Mouse (Mus musculus) left cerebral cortex, adult 18-20 months (tissue): ENCODE measurements around the gene Mat2a. TPM values are rescaled to one million over a fixed set of nuclear protein-coding genes. Genes with fewer than 3 reads are reported as not detected.

Source experiments
- DNase-seq, 2 experiments: peaks; one replicate each; pipeline ENCODE4 v3.0.0; 2021 to 2022; ENCODE audit warnings: low spot score in 2 of 2, mixed read lengths in 1 of 2
- total RNA-seq, 2 experiments: library from RNA; stranded (reverse); gene quantifications; 2 replicates each; pipeline ENCODE4 v1.2.3; 2021

Mat2a gene
- total RNA-seq, 2 experiments from 2014 or later: 172 to 199 TPM

DNA sequence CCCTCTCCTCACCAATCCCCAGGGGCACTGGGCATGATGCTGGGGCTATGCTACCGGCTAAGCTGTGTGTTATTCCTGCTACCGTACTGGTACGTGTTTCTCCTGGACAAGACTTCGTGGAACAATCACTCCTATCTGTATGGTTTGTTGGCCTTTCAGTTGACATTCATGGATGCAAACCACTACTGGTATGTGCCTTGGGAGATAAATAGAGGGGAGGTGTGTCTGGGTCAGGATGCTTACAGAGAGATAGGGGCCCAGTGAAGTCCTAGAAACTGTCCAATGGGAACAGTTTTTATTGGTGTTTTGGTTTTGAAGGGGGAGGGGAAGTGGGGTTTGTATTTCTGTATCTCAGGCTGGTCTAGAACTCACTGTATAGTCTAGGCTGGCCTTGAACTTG, 21.1 kb downstream of the Mat2a start:
- no peak for DNase-seq

GRCm38 (mm10) chr6:72415964-72416772, 23.2 kb downstream of the Mat2a start:
- DNase-seq: no peak

GRCm38 (mm10) chr6:72415181-72415580, 24.2 kb downstream of the Mat2a start:
- DNase-seq: no peak

GRCm38 (mm10) chr6:72414076-72414756, 25.1 kb downstream of the Mat2a start, which contains the start of gene Ggcx:
Gene Ggcx (plus strand): TSS chr6:72414308.
- DNase-seq: peak; percentile 89 to 94

DNA sequence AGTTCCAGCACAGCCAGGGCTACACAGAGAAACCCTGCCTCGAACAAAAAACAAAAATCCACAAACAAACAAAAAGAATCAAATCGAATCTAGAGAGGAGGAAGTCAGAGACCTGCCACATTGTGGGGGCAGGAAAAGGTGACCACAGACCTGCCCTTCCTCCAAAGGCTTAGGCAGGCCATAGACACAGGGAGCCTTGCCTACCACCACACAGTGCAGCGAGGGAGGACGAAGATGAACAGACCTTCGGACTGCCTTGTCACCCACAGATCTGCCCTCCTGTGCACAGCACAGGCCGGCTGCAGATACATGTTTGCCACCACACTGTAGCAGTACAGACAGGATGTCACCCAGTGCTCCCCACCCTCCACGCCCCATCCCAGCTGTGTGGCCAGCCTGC, 28.8 kb downstream of the Mat2a start:
- DNase-seq: no peak

GRCm38 (mm10) chr6:72410003-72410402, 29.4 kb downstream of the Mat2a start:
- DNase-seq: no peak

GRCm38 (mm10) chr6:72409567-72409966, 29.8 kb downstream of the Mat2a start:
- DNase-seq: peak; percentile 64 to 82

- DNase-seq: peak; percentile 84
Observed at GRCm38 (mm10) chr6:72407119-72407518, 32.2 kb downstream of the Mat2a start.

DNA sequence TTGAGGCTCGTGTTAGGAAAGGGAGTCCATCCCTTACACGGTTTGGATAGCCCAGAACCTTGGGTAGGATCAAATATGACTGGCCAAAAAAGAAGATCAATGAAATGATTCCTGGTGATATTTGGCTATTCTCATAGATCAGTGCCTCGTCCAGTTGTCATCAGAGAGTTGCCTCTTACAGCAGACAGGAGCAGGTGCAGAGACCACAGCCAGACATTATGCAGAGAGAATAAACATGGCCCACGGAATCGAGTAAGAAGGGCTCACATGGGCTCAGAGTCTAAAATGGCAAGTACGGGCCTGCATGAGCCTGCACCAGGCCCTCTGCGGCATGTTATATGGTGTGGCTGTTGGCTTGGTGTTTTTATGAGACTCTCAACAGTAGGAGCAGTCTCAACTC, 34.0 kb downstream of the Mat2a start:
- DNase-seq: no peak

- peak; percentile 64 for DNase-seq
Observed at GRCm38 (mm10) chr6:72401875-72402274, 37.5 kb downstream of the Mat2a start.

DNA sequence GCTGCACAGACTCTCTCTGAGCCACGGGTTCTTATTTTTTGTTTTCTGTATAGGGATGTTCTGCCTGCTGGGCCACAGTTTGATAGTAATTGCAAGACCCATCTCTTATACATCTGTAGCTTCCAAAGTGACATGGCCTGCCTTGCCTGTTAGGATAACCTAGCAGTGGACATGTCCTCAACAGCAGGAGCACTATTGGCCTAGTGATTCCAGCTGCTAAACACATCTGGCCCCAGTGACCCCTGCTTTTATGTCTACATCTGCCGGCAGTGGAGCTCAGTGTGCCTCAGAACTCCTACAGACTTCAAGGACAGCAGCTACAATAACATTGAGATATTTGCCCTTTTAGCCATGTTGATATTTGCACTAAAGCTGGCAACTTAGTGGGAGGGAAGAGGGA, 39.4 kb downstream of the Mat2a start:
- DNase-seq: no peak

DNA sequence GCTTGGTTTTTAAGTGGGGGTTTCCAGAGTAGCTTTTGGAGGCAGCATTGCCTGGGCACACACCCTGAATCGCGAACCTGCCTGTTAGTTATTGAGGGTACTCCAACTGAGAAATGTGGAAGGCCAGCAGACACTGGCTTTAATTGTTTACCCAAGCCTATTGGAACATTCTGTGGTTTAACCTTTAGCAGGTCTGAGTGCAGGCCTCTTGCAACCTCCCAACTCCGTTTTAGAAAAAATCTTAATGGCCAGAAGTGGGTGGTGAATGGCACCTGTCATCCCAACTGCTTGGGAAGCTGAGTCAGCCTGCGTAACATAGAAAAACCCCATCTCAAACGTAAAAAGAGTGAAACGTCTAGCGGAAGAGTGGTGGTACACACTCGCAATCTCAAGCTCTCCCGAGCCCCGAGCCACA, 42.5 kb downstream of the Mat2a start:
- DNase-seq: no peak

DNA sequence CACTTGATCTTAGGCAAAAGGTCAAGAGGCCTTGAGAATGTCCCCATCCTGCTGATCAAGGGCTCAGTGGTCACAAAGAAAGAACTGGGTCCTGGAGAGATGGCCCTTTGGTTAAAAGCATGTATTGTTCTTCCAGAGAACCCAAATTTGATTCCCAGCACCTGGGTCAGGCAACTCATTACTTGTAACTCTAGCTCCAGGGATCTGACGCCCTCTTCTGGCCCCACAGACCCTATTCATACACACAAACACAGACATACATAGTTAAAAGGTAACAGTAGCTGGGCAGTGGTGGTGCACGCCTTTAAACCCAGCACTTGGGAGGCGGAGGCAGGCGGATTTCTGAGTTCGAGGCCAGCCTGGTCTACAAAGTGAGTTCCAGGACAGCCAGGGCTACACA, 47.0 kb downstream of the Mat2a start:
- no peak for DNase-seq

- DNase-seq: no peak
Observed at GRCm38 (mm10) chr6:72390795-72391521, 48.4 kb downstream of the Mat2a start.

- DNase-seq: peak; percentile 17 to 35
Observed at GRCm38 (mm10) chr6:72389941-72390771, 49.2 kb downstream of the Mat2a start, which contains the start of gene Vamp8. Gene Vamp8 (minus strand): TSS chr6:72390703.

GRCm38 (mm10) chr6:72389471-72389940, 49.9 kb downstream of the Mat2a start:
- no peak for DNase-seq

DNA sequence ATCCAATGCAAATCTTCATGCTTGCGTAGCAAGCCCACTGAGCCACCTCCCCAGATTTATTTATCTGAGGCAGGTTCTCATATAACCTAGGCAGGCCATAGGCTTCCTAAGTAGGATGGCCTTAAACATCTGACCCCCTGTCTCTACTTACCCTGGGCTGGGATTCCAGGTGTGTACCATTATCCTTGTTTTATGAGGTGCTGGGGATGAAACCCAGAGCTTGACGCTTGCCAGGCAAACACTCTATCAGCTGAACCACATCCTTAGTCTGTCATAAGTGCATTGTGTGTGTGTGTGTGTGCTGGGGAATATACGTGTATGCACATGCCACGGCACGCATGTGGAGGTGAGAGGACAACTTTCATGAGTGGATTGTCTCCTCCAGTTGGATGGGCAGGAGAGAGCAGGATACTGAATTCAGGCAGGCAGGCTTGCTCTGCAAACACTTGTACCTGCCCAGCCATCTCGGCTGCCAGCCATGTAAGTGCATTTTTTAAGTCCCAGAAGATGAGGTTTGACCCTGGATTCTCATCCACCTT, 50.5 kb downstream of the Mat2a start:
- no peak for DNase-seq

- DNase-seq: no peak
Observed at GRCm38 (mm10) chr6:72388266-72388665, 51.1 kb downstream of the Mat2a start.

DNA sequence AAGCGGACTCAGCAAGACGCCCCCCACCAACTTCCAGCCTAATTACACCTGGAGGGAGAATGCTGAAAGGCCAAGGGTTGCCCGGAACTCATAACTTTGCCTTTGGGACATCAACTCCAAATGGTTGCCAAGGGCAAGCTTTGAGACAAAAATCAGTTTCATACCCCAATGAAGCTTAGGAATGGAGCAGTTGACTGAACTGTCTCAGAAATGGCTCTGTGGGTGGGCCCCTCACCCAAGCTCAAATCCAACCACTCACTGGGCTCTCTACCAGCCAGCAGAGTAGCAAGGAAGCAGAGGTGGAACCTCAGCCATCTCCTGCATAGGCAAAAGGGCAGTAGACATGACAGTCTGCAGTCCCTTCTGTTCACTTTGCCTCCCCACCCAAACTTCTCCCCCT, 51.5 kb downstream of the Mat2a start:
- no peak for DNase-seq

DNA sequence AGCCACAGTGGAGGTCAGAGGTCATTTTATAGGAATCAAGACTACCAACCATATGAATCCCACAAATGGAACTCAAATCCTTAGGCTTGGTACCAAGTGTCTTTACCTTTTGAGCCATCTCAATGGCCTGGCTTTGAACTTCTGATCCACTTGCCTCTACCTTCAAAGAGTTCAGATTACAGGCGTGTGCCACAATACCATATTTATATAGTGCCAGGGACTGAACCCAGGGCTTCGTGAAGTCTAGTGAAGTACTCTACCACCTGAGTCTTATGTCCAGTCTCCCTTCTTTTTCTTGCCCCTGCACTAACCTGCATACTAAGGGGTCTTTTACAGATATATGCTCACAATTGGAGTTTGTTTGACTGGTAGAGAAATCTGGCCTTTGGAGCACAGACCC, 52.8 kb downstream of the Mat2a start:
- DNase-seq: no peak
